Mouse (Mus musculus) liver, embryonic 15.5 days (tissue): Measurements from ENCODE around the gene E2f8. TPM values are rescaled to one million over a fixed set of nuclear protein-coding genes. Genes with fewer than 3 reads are reported as not detected.

Experiments used
- ATAC-seq: fragments of 200-750 bp; cut with Nextera tagmentation; 2 replicates; pipeline ENCODE4 v1.8.0; 2017; ENCODE audit warnings: moderate number of reproducible peaks, mild to moderate bottlenecking, moderate library complexity; ENCODE audit not compliant: insufficient read depth
- H3K27ac ChIP-seq: fragments of 300-500 bp; sonication (generic); replicated peaks from 2 replicates; pipeline ENCODE4 v1.5.1; 2015; ENCODE audit warnings: mild to moderate bottlenecking, inconsistent platforms
- H3K27me3 ChIP-seq: fragments of 300-500 bp; sonication (generic); 2 replicates; pipeline ENCODE4 v1.6.1; 2015; ENCODE audit warnings: mild to moderate bottlenecking, inconsistent platforms
- H3K36me3 ChIP-seq: fragments of 300-500 bp; sonication (generic); replicated peaks from 2 replicates; pipeline ENCODE4 v1.6.1; 2015; ENCODE audit warnings: moderate library complexity, mild to moderate bottlenecking, inconsistent platforms
- H3K4me1 ChIP-seq: fragments of 300-500 bp; sonication (generic); replicated peaks from 2 replicates; pipeline ENCODE4 v1.6.1; 2015; ENCODE audit warnings: inconsistent platforms
- H3K4me2 ChIP-seq: fragments of 300-500 bp; sonication (generic); 2 replicates; pipeline ENCODE4 v1.6.1; 2015; ENCODE audit warnings: moderate library complexity, mild to moderate bottlenecking, inconsistent platforms
- H3K4me3 ChIP-seq: fragments of 300-500 bp; sonication (generic); replicated peaks from 2 replicates; pipeline ENCODE4 v1.5.1; 2015; ENCODE audit warnings: mild to moderate bottlenecking, inconsistent platforms
- H3K9ac ChIP-seq: fragments of 300-500 bp; sonication (generic); 2 replicates; pipeline ENCODE4 v1.6.1; 2015; ENCODE audit warnings: moderate library complexity, mild to moderate bottlenecking, inconsistent platforms
- H3K9me3 ChIP-seq: fragments of 300-500 bp; sonication (generic); replicated peaks from 2 replicates; pipeline ENCODE4 v1.6.1; 2016; ENCODE audit warnings: inconsistent platforms
- WGBS: fragments of 180-500 bp; shearing (Covaris S2); methylation state at CpG from one replicate; pipeline ENCODE4 v1.1.7; 2015; ENCODE audit warnings: mixed read lengths; ENCODE audit not compliant: insufficient replicate concordance; 5-methylcytosine and 5-hydroxymethylcytosine counted together
- polyA plus RNA-seq: library from polyadenylated mRNA; unstranded; fragments of >200 nt; fragmentation: Nextera tagmentation; extraction: Ambion mirVana; gene quantifications from 2 replicates; pipeline ENCODE4 v1.2.1, GENCODE M21; 2015

Gene E2f8
- polyA plus RNA-seq, 1 experiment from 2014 or later, result 33.5 TPM

DNA sequence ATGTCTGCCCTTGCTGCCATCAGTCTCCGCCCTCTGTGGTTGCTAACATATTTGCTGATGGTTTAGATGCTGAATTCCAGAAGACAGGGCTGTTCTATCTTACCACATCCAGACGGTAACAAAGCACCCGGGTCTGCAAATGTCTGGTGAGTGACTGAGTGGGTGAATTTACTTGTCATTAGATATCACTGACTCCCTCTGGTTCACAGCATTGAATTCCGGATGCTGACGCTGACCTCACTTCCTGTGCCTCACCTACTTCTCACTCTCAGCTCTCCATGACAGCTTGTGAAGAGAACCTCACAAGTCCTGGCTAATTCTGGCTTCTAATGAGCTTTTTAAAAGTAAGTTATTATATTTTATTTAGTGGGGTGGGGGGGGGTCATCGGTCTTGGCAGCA lies 44.4 kb downstream of the E2f8 start:
- Histone ChIP-seq H3K4me2 (no peak overlapping the region), H3K9ac (no peak overlapping the region), H3K27ac (no peak overlapping the region), H3K4me3 (no peak overlapping the region), H3K36me3 (no peaks in the 10 kb centered on the region), H3K4me1 (no peaks in the 10 kb centered on the region), H3K27me3 (no peaks in the 10 kb centered on the region), H3K9me3 (no peaks in the 10 kb centered on the region)
- WGBS, result 29% methylated on average over 6 of the region's 6 CpGs
- ATAC-seq, result no peak

DNA sequence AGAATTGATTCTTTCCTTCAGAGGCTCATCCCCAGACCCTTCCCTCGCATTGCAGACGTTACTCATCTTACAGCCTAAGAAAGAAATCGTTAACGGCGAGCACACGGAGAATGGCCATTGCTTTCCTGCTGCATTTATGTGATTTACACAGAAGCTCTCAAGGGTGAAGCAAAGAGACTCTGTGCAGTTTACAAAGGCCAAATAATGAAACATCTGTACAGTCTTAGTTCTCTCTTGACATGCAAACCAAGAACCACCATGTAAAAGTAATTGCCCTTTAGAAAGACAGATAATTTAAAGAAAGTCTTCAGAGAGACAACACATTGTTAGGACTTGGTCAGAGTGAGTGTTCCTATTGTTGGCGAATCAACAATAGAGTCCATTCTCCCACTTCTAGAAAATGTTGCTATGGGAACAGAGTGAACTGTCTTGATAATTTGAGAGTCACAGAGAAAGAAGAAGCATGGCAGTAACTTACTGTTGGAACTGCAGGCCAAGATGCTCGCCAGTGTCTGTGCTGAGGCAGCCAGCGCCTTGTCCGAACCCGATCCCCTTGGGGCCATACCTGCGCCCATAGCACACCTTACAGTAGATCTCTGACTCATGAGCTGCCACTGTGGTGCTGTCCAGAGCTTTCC lies 46.3 kb downstream of the E2f8 start:
- Histone ChIP-seq H3K4me2 (no peak overlapping the region), H3K27ac (no peak overlapping the region), H3K36me3 (no peaks in the 10 kb centered on the region), H3K4me1 (no peaks in the 10 kb centered on the region), H3K9me3 (no peaks in the 10 kb centered on the region), H3K9ac (no peak overlapping the region), H3K4me3 (no peak overlapping the region), H3K27me3 (no peaks in the 10 kb centered on the region)
- 73% methylated on average over 12 of the region's 12 CpGs for WGBS
- ATAC-seq, result no peak

DNA sequence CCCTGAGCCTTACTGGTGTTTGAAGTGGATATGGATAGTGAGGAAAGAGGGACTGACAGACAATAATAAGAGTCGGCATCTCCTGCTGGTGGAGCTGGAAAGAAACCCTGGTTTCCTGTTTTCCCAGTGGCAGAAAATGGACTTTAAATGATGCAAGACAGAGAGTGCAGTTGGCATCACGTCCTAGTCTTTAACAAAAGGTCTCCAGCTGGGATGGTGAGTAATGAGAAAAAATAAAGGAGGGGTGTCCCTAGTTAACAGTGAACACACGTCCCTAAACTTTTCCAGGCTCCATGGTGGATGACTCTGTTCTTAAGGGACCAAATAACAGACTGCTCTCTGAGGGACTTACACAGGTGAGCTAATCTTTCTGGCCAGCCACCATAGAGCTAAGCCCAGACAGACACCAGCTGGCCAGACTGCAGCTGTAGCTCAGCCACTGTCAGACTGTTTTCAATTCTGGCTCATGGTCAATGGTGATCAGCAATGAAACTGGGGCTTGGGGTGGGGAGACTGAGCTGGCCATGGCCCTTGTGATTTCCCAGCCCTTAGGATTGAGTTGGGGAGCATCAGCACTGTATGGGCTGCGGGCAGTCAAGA lies 46.9 kb downstream of the E2f8 start:
- Histone ChIP-seq H3K27ac (no peak overlapping the region), H3K27me3 (no peaks in the 10 kb centered on the region), H3K4me1 (no peaks in the 10 kb centered on the region), H3K9me3 (no peaks in the 10 kb centered on the region), H3K9ac (no peak overlapping the region), H3K4me3 (no peak overlapping the region), H3K36me3 (no peaks in the 10 kb centered on the region), H3K4me2 (no peak overlapping the region)
- ATAC-seq, result no peak
- 42% methylated on average over 4 of the region's 4 CpGs for WGBS

DNA sequence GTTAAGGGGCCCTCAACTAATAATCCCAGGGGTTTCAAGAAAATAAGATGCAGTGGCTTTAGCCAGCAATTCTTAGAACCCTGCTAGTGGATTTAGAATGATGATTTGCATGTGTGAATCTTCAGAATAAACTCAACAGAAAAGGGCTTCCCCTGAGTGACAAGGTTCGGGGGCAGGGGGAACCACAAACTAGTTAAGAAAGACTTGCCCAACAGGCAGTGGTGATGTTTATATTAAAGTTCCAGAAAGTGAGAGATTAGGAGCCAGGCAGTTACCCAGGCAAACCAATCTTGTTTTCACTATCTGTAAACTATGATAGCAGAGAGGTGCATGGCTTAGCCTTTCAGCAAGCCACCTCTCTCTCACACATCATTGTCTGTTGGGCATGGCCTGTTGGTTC lies 48.7 kb downstream of the E2f8 start:
- Histone ChIP-seq H3K4me3 (no peak overlapping the region), H3K9me3 (no peaks in the 10 kb centered on the region), H3K4me1 (peaks cover 3% of the 10 kb centered on the region; the same call in 1 of the 2 replicates), H3K4me2 (no peak overlapping the region), H3K9ac (no peak overlapping the region), H3K27me3 (no peaks in the 10 kb centered on the region), H3K27ac (no peak overlapping the region), H3K36me3 (peaks cover 2% of the 10 kb centered on the region; the same call in 1 of the 2 replicates)
- ATAC-seq, result no peak
- WGBS, result 18% methylated on average over 1 of the region's 1 CpGs

DNA sequence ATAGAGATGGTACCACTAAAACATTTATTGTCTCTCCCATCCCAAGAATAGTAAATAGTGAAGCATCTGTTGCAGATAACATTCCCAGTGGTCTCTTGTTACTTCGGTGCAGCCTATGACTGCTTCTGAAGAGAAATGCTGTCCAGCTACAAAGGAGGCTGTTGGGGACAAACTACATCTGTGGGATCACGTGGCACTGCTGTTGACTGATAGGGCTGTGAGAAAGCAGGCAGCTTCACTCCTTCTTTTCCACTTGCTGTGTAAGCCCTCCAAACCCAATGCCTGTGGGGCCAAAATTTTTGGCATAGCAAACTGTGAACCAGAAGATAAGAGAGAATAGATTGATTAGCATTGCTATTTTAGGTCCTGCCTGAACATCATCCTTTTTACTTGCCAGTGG lies 51.0 kb downstream of the E2f8 start:
- Histone ChIP-seq H3K4me3 (no peak overlapping the region), H3K9ac (no peak overlapping the region), H3K4me1 (peaks cover 3% of the 10 kb centered on the region; the same call in 1 of the 2 replicates), H3K9me3 (no peaks in the 10 kb centered on the region), H3K27me3 (no peaks in the 10 kb centered on the region), H3K27ac (no peak overlapping the region), H3K4me2 (no peak overlapping the region), H3K36me3 (peaks cover 18% of the 10 kb centered on the region)
- no peak for ATAC-seq
- WGBS, result 14% methylated on average over 2 of the region's 2 CpGs

DNA sequence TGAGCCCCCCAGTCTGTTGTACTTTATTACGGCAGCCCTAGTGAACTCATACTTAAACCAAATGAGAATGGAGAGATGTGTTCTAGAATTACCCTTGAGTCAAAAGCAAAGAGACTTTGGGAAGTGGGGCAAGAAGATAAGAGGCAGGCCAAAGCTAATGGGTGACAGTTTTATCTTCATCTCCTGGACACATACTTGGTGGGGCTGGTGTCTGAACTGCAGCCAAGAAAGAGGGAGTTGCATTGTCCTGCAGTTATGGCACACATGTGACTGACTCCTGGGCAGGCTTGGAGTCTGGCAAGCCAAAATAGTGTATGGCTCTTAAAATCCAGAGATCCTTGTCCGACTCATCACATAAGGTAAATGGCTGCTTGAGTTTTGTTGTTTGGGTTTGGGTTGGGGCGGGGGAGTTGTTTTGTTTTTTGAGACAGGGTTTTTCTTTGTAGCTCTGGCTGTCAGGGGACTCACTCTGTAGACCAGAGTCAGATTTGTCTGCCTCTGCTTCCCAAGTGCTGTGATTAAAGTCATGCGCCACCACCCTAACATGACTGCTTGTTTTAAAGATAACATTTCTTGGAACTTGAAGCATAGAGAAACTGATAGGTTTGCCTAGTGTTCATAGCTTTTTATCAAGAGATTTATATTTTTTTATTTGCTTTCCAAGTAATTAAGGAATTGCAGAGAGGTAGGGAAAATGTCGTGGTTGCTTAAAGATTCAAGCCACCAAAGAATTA lies 52.1 kb downstream of the E2f8 start:
- Histone ChIP-seq H3K4me3 (no peak overlapping the region), H3K4me2 (no peak overlapping the region), H3K27me3 (no peaks in the 10 kb centered on the region), H3K27ac (no peak overlapping the region), H3K4me1 (peaks cover 3% of the 10 kb centered on the region; the same call in 1 of the 2 replicates), H3K36me3 (peaks cover 29% of the 10 kb centered on the region), H3K9ac (no peak overlapping the region), H3K9me3 (no peaks in the 10 kb centered on the region)
- WGBS, result 50% methylated on average over 5 of the region's 5 CpGs
- ATAC-seq, result no peak

DNA sequence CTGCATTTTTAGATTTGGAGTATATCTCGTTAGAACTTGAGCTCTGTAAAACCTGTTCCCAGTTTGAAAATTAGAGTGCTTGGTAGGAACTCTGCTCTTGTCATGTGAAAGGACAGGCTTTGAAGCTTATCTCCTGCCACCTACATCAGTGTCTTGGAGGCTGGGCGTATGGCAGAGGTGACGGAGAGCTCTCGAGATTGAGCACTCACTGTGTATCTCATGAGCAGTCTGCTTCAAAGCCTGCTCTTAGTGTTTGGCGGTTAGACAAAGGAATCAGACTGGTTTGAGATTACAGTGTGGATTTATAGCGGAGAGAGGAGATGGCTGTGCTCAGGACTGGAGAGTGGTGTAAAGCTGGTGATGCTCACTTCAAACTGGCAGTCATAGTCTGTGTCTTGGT lies 56.2 kb downstream of the E2f8 start:
- ATAC-seq, result no peak
- Histone ChIP-seq H3K27me3 (no peaks in the 10 kb centered on the region), H3K9me3 (no peaks in the 10 kb centered on the region), H3K36me3 (peaks cover 54% of the 10 kb centered on the region), H3K4me2 (no peak overlapping the region), H3K9ac (no peak overlapping the region), H3K27ac (no peak overlapping the region), H3K4me3 (no peak overlapping the region), H3K4me1 (peaks cover 3% of the 10 kb centered on the region; the same call in 1 of the 2 replicates)
- 66% methylated on average over 6 of the region's 6 CpGs for WGBS

DNA sequence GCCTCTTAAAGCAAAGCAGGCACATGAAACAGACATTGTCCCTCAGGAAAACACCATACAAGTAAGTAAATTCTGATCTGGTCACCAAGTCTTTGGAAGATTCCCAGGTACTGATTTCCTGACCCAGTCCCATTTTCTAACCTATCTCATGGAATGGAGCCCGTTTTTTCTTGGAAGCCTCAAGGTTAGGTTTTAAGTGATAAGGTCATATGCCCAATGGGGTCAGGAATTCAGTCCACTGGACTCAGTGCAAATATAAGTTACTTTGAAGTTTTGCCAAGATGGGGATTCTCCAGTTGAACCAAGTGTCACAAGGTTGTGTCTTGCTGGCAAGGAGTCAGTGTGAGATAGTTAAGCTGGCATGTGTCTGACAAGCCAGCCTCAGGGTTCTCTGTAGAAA lies 56.7 kb downstream of the E2f8 start:
- WGBS, result 67% methylated on average over 1 of the region's 1 CpGs
- Histone ChIP-seq H3K9me3 (no peaks in the 10 kb centered on the region), H3K27me3 (no peaks in the 10 kb centered on the region), H3K4me2 (no peak overlapping the region), H3K9ac (no peak overlapping the region), H3K4me1 (peaks cover 3% of the 10 kb centered on the region; the same call in 1 of the 2 replicates), H3K4me3 (no peak overlapping the region), H3K36me3 (peaks cover 59% of the 10 kb centered on the region), H3K27ac (no peak overlapping the region)
- no peak for ATAC-seq

DNA sequence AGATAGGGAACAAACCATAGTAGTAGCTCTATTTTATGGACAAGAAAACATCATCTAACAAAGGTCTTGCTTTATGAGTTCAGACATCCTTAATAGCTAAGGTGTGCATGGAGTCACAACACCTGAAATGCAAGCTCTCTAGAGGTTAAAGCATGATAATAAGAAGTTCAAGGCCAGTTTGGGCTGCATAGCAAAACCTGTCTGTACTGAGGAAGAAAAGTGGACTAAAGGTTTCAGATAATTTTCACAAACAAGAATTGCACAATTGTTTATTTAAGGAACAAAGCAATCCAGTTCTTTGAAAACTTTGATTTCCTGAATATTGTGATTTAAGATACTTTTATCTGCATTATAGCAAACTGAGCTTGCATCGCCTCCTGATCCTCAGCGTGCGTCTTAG lies 57.8 kb downstream of the E2f8 start:
- Histone ChIP-seq H3K4me3 (no peak overlapping the region), H3K9ac (no peak overlapping the region), H3K36me3 (peaks cover 67% of the 10 kb centered on the region), H3K9me3 (no peaks in the 10 kb centered on the region), H3K27me3 (no peaks in the 10 kb centered on the region), H3K4me2 (no peak overlapping the region), H3K4me1 (no peaks in the 10 kb centered on the region), H3K27ac (no peak overlapping the region)
- no peak for ATAC-seq
- 81% methylated on average over 3 of the region's 3 CpGs for WGBS

DNA sequence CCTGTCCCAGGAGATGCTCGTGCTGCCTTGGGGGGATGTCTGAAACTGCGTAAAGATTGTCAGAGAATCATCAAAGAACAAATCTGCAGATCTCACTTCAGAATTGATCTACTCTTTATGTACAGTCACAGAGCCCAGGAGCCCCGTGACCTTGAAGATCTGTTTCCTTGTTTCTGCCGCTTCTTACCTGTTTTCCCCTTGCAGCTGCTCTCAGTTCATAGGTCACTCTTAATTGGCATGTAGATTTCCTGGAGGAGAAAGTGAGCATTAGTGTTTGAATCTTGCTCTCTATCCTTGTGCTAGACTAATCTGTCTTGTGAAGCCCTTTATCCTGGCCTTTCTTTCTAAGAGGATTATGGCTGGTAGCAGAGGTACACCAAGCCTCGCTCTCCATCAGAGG lies 59.7 kb downstream of the E2f8 start:
- peaks cover 72% of the 10 kb centered on the region for H3K36me3 ChIP-seq
- H3K4me2 ChIP-seq, result no peak overlapping the region
- H3K4me3 ChIP-seq, result no peak overlapping the region
- H3K9ac ChIP-seq, result no peak overlapping the region
- WGBS, result 84% methylated on average over 5 of the region's 5 CpGs
- no peak for ATAC-seq
- no peaks in the 10 kb centered on the region for H3K9me3 ChIP-seq
- H3K27ac ChIP-seq, result no peak overlapping the region
- H3K4me1 ChIP-seq, result no peaks in the 10 kb centered on the region
- H3K27me3 ChIP-seq, result no peaks in the 10 kb centered on the region
